Mouse (Mus musculus): ENCODE data around the gene Timm10.
A peak's percentile ranks its signal among the peaks of the same experiment; 100 is the strongest.

The Timm10 gene

DNA sequence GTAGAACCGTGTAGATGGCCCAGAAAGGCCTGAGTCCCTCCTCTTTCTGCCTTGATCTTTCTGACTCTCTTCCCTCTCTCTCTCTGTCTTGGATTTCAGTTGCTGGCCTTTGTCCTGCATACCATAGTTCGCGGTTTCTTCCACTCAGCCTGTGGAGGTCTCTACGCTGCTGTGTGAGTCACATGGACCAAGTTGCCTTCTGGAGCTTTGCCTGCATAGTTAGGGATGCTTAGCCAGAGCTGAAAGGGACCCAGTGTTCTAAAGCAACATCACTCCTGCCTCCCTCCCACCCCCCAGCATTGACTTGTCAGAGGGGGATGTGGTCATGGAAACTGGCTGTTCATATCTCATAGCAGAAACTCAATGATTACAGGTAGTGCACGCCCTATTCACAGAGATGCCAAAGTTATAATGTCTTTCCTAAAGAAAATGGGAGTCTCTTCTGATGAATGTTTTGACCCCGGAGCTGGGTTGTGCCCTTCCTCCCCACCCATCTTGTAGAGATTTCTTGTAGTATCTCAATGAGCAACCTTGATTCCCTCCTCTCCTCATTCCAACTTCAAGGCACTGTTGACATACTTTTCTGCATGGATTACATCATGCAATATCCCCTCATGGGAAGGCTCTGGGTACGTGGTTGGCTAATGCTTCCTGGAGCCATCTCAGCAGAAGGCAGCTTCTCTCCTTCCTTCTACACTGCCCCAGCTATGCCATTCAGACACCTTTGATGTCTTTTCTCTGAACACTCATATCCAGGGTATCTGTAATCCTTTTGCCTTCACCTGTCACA is 33.4 kb downstream of the Timm10 start:
- DNase-seq (ENCODE audit: low spot score) = no peak

GRCm38 (mm10) chr2:84861430-84861829 is 34.6 kb downstream of the Timm10 start:
- DNase-seq (ENCODE audit: low spot score) = no peak

DNA sequence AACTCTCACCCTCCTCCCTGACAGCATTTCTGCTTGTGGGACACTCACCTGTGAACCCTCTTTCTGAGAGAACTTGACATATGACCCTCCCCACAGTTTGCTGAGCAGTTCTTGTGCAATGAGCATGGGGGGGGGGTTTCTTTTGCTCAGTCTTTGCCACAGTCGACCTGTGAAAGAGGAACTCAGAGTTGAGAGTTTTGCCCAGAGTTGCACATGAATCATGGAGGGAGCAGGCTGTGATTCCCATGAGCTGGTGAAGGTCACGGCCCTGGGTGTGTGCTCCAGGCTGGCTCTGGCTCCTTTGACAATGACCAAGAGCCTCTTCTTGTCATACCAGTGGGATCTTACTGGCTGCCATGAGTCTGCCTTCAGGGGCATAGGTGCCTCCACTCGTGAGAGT is 35.4 kb downstream of the Timm10 start:
- DNase-seq (ENCODE audit: low spot score) = no peak

GRCm38 (mm10) chr2:84865616-84866571 is 39.1 kb downstream of the Timm10 start:
- peak; percentile 51 for DNase-seq (ENCODE audit: low spot score)

DNA sequence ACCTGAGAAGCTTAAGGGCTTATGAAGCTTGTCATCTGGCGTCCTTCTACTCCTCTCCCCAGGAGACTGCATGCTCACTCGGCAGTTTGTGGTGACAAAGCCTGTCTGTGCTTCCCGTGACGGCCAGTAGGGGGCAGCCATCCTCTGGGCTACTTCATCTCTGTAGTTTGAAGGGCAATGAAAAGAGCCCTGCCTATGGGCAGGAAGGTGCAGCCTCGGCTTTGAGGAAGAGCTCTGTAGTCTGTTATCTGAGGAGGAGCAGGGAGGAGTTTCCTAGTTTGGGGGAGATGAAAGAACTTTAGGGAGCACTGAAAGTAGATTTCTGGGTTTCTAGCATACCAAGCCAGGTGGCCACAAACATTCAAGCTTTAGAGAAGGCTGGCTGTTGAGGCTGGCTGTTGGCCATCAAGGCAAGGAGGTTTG is 41.7 kb downstream of the Timm10 start:
- DNase-seq (ENCODE audit: low spot score) = peak; percentile 47

GRCm38 (mm10) chr2:84868977-84869376 is 42.2 kb downstream of the Timm10 start:
- DNase-seq (ENCODE audit: low spot score) = no peak

DNA sequence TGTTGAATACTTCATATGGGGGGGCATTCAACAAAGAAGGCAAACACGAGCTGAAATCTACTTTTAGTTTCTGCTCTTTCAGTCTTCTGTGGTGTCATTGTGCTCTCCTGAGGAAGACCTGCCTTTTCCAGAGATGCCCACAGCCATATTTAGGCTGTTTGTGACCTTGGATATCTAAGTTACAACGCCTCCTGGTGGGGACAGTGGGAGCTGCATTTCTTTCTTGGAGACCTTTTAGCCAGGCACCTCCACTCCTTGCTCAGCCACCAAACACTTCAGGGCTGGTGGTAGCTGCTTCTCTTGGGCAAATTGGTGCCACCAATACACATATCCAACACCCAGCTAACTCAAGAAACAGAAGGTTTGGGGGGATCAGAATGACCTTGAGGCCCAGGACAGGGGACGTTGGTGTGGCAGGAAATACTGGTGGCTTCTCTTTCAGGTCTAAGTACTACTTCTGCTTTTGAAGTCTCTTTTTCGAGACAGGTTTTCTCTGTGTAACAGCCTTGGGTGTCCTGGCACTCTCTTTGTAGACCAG is 43.9 kb downstream of the Timm10 start:
- no peak for DNase-seq (ENCODE audit: low spot score)

GRCm38 (mm10) chr2:84872105-84872716 is 45.4 kb downstream of the Timm10 start:
- peak; percentile 33 for DNase-seq (ENCODE audit: low spot score)

DNA sequence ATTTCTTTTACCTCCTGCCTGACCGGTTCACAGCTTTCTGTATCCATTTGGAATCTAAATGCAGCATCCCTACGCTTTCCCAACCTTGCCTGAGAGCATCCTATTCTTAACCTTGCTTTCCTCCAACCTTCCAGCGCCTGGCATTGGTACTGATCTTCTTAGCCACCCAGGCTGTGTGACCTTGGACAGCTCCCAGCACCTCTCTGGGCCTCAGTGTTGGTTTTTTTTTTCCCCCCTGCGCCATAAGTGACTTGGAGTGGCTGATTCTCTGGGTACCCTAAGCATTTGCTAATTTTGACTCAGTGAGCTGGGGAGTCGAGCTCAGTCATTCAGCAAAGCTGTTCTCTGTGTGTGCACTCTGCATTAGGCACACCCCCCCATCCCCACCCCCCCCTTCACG is 49.0 kb downstream of the Timm10 start:
- DNase-seq (ENCODE audit: low spot score) = no peak
